Mouse (Mus musculus) hindbrain, postnatal 0 days (tissue): ENCODE results near the gene Nek11. TPM values are rescaled to one million over a fixed set of nuclear protein-coding genes. Genes with fewer than 3 reads are reported as not detected.

ENCODE experiments used
- ATAC-seq: fragments of 200-750 bp; cut with Nextera tagmentation; 2 replicates; pipeline ENCODE4 v1.8.0; 2017; ENCODE audit warnings: mild to moderate bottlenecking, moderate TSS enrichment, moderate library complexity
- DNase-seq: peaks from one replicate; pipeline ENCODE4 v3.0.0-alpha.2; 2015; ENCODE audit warnings: low spot score
- H3K27ac ChIP-seq: fragments of 300-500 bp; sonication (generic); 2 replicates; pipeline ENCODE4 v1.5.1; 2014; ENCODE audit warnings: mild to moderate bottlenecking
- H3K27me3 ChIP-seq: fragments of 300-500 bp; sonication (generic); 2 replicates; pipeline ENCODE4 v1.6.1; 2014; ENCODE audit warnings: low read length, mixed read lengths; ENCODE audit not compliant: insufficient read depth
- H3K36me3 ChIP-seq: fragments of 300-500 bp; sonication (generic); 2 replicates; pipeline ENCODE4 v1.6.1; 2014; ENCODE audit warnings: low read length, mixed read lengths; ENCODE audit not compliant: insufficient read depth
- H3K4me1 ChIP-seq: fragments of 300-500 bp; sonication (generic); 2 replicates; pipeline ENCODE4 v1.6.1; 2014; ENCODE audit warnings: antibody characterized with exemption, low read length, mixed read lengths; ENCODE audit not compliant: insufficient read depth
- H3K4me2 ChIP-seq: fragments of 300-500 bp; sonication (generic); 2 replicates; pipeline ENCODE4 v1.6.1; 2014; ENCODE audit warnings: low read depth, mild to moderate bottlenecking, low read length, moderate library complexity, mixed read lengths
- H3K4me3 ChIP-seq: fragments of 300-500 bp; sonication (generic); 2 replicates; pipeline ENCODE4 v1.5.1; 2014; ENCODE audit warnings: low read length
- H3K9ac ChIP-seq: fragments of 300-500 bp; sonication (generic); replicated peaks from 2 replicates; pipeline ENCODE4 v1.6.1; 2014; ENCODE audit warnings: mild to moderate bottlenecking, low read length, moderate library complexity, mixed read lengths
- H3K9me3 ChIP-seq: fragments of 300-500 bp; sonication (generic); 2 replicates; pipeline ENCODE4 v1.6.1; 2016; ENCODE audit warnings: low read length, mixed read lengths
- CTCF ChIP-seq: IDR thresholded peaks from 2 replicates; pipeline ENCODE4 v1.5.1; 2016; ENCODE audit warnings: antibody characterized with exemption, control low read depth, low read depth
- WGBS: fragments of 180-500 bp; shearing (Covaris S2); extraction: QIAGEN DNeasy Blood & Tissue Kit; methylation state at CpG from one replicate; pipeline ENCODE4 v1.1.7; 2014; 5-methylcytosine and 5-hydroxymethylcytosine counted together
- polyA plus RNA-seq: library from polyadenylated mRNA; unstranded; fragments of >200 nt; fragmentation: Nextera tagmentation; extraction: Ambion mirVana; gene quantifications from 2 replicates; pipeline ENCODE4 v1.2.1, GENCODE M21; 2015
- total RNA-seq: library from RNA; depleted of rRNA; stranded (reverse); fragments of >200 nt; gene quantifications from 2 replicates; pipeline ENCODE4 v1.2.3, GENCODE M21; 2014; rRNA removed

Nek11 gene
- total RNA-seq (1.3 and 2.4 TPM in 2 replicates), polyA plus RNA-seq (2.1 and 2.7 TPM in 2 replicates)

- under 1% methylated on average over 42 of the region's 44 CpGs for WGBS
- DNase-seq (peak; percentile 95), ATAC-seq (peak; percentile 97)
- 0 out of 2 replicates have a peak, but pooled peaks have one; percentile 20 for TF ChIP-seq CTCF
- Histone ChIP-seq H3K9me3 (no peaks in the 10 kb centered on the region), H3K27ac (peak within 1 kb of the TSS; percentile 64), H3K36me3 (no peaks in the 10 kb centered on the region), H3K9ac (peak within 1 kb of the TSS; percentile 50), H3K27me3 (no peaks in the 10 kb centered on the region), H3K4me1 (0 out of 2 replicates have a peak, but pooled peaks cover 3% of the 10 kb centered on the region), H3K4me2 (peak within 1 kb of the TSS; percentile 74), H3K4me3 (peak within 1 kb of the TSS; percentile 68)
Observed at GRCm38 (mm10) chr9:105395218-105395627, at the start of gene Nek11, which contains the start of gene Aste1. TSS of gene Nek11 (minus strand) at chr9:105395524. TSS of gene Aste1 (plus strand) at chr9:105395392.

- peak; percentile 42 for DNase-seq
- no peaks in the 10 kb centered on the region for H3K4me1 ChIP-seq
- no peak overlapping the region for H3K9ac ChIP-seq
- H3K4me3 ChIP-seq: no peak overlapping the region
- no peaks in the 10 kb centered on the region for H3K9me3 ChIP-seq
- TF ChIP-seq CTCF: peak; percentile 40; the same call in 1 of the 2 replicates
- no peak for ATAC-seq
- no peaks in the 10 kb centered on the region for H3K27me3 ChIP-seq
- no peak overlapping the region for H3K4me2 ChIP-seq
- H3K27ac ChIP-seq: no peak overlapping the region
- H3K36me3 ChIP-seq: peaks cover 13% of the 10 kb centered on the region
- WGBS: 91% methylated on average over 6 of the region's 6 CpGs
Observed at GRCm38 (mm10) chr9:105408549-105408948, 13.2 kb upstream of the Nek11 start.

- Histone ChIP-seq H3K4me1 (0 out of 2 replicates have a peak, but pooled peaks cover 3% of the 10 kb centered on the region), H3K9ac (peak overlapping the region; percentile 50; the same call in 1 of the 2 replicates), H3K27ac (peak overlapping the region; percentile 64; the same call in 1 of the 2 replicates), H3K4me3 (peak overlapping the region; percentile 68), H3K4me2 (peak overlapping the region; percentile 74), H3K27me3 (no peaks in the 10 kb centered on the region), H3K9me3 (no peaks in the 10 kb centered on the region), H3K36me3 (no peaks in the 10 kb centered on the region)
- WGBS: 10% methylated on average over 11 of the region's 11 CpGs
- no peak for TF ChIP-seq CTCF
- DNase-seq (no peak), ATAC-seq (peak; percentile 31)
Observed at GRCm38 (mm10) chr9:105394720-105395119, 604 bp downstream of the Nek11 start.

- TF ChIP-seq CTCF: no peak
- ATAC-seq: no peak
- no peak overlapping the region for H3K9ac ChIP-seq
- DNase-seq: no peak
- no peak overlapping the region for H3K27ac ChIP-seq
- H3K4me3 ChIP-seq: no peak overlapping the region
- H3K4me1 ChIP-seq: no peaks in the 10 kb centered on the region
- no peaks in the 10 kb centered on the region for H3K27me3 ChIP-seq
- 63% methylated on average over 4 of the region's 5 CpGs for WGBS
- H3K36me3 ChIP-seq: no peaks in the 10 kb centered on the region
- H3K4me2 ChIP-seq: no peak overlapping the region
- no peaks in the 10 kb centered on the region for H3K9me3 ChIP-seq
Observed at GRCm38 (mm10) chr9:105390616-105391015, 4.7 kb downstream of the Nek11 start.

- ATAC-seq: no peak
- no peak overlapping the region for H3K4me2 ChIP-seq
Observed at GRCm38 (mm10) chr9:105389289-105389688, 6.0 kb downstream of the Nek11 start.

GRCm38 (mm10) chr9:105387403-105387802 is 7.9 kb downstream of the Nek11 start:
- H3K27me3 ChIP-seq: no peaks in the 10 kb centered on the region
- no peak for ATAC-seq
- no peak for TF ChIP-seq CTCF
- no peak overlapping the region for H3K9ac ChIP-seq
- H3K4me2 ChIP-seq: no peak overlapping the region
- no peaks in the 10 kb centered on the region for H3K9me3 ChIP-seq
- H3K27ac ChIP-seq: no peak overlapping the region
- H3K4me1 ChIP-seq: no peaks in the 10 kb centered on the region
- no peaks in the 10 kb centered on the region for H3K36me3 ChIP-seq
- H3K4me3 ChIP-seq: no peak overlapping the region
- no peak for DNase-seq
- WGBS: 86% methylated on average over 5 of the region's 5 CpGs

More at GRCm38 (mm10) chr9:105389289-105389688, 6.0 kb downstream of the Nek11 start:
- peak; percentile 90 for TF ChIP-seq CTCF
- Histone ChIP-seq H3K27ac (no peak overlapping the region), H3K4me1 (no peaks in the 10 kb centered on the region), H3K9ac (no peak overlapping the region), H3K27me3 (no peaks in the 10 kb centered on the region), H3K9me3 (no peaks in the 10 kb centered on the region), H3K36me3 (no peaks in the 10 kb centered on the region), H3K4me3 (no peak overlapping the region)
- DNase-seq: peak; percentile 82
- WGBS: 12% methylated on average over 4 of the region's 4 CpGs

- no peaks in the 10 kb centered on the region for H3K36me3 ChIP-seq
- no peaks in the 10 kb centered on the region for H3K27me3 ChIP-seq
- no peak overlapping the region for H3K9ac ChIP-seq
- TF ChIP-seq CTCF: no peak
- H3K4me2 ChIP-seq: 0 out of 2 replicates have a peak overlapping the region, but pooled peaks have one; percentile 10
- H3K9me3 ChIP-seq: no peaks in the 10 kb centered on the region
- ATAC-seq: no peak
- 40% methylated on average over 8 of the region's 8 CpGs for WGBS
- DNase-seq: peak; percentile 19
- no peaks in the 10 kb centered on the region for H3K4me1 ChIP-seq
- no peak overlapping the region for H3K4me3 ChIP-seq
- H3K27ac ChIP-seq: no peak overlapping the region
Observed at GRCm38 (mm10) chr9:105379533-105380145, 15.7 kb downstream of the Nek11 start.
